Mouse (Mus musculus): ENCODE measurements at regions not wholly inside any gene's neighbourhood (a gene's known extent, or its start where the extent isn't known, plus 50 kb on each side); places are given as distances from the start of the nearest gene placed in this dataset.

DNA sequence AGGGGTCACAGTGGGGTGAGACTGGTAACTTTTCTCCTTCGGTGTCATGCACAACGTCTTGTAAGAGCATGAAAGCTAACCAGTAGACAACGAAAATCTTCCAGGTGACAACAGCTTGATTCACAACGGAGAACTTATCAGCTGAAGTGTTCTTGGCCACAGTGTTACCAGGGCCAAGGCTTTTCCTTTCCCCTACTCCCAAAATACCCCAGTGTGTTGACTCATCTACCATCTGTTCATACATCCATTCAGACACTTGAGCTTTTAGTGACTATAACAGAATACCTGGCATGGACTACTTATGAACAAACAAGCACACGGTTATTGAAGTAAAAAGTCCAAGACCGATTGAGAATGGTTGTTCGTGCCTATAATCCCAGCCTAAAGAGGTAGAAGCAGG lies 122.5 kb downstream of the Rassf10 start:
- TF ChIP-seq CTCF (IDR thresholded peaks at IDR 0.05; ENCODE audit: extremely low read depth, insufficient read depth, low read length), result no peak
- no peak for TF ChIP-seq POLR2A (IDR thresholded peaks at IDR 0.05; ENCODE audit: extremely low read depth, insufficient read depth, low read length)
